Mouse (Mus musculus) liver, adult 10 weeks (tissue): ENCODE data around the gene Spaca9. TPM values are rescaled to one million over a fixed set of nuclear protein-coding genes. Genes with fewer than 3 reads are reported as not detected.

Experiments used
- polyA plus RNA-seq: library from polyadenylated mRNA; stranded (reverse); fragments of 350-450 nt; fragmentation: Illumina TruSeq; extraction: RNeasy Lipid Tissue Mini Kit (QIAGEN cat#74804); gene quantifications from one replicate; pipeline ENCODE4 v1.2.3, GENCODE M21; 2014; ENCODE audit warnings: low read depth, low replicate concordance

The Spaca9 gene
- not detected for polyA plus RNA-seq

GRCm38 (mm10) chr2:28699361-28700335 lies at the start of gene Spaca9, which contains the start of gene Ak8:
Gene Spaca9, minus strand, starts transcription at chr2:28699727.
Gene Ak8, plus strand, starts transcription at chr2:28700164.

Other genes with a start within 250 kb of the Spaca9 start
- not detected for gene 1700007K13Rik, start 233.4 kb downstream of the Spaca9 start, polyA plus RNA-seq
- gene Mrps2, start 231.7 kb downstream of the Spaca9 start, polyA plus RNA-seq = 51.8 TPM
- not detected for gene Gbgt1, start 202.8 kb downstream of the Spaca9 start, polyA plus RNA-seq
- gene Gm10134, start 193.6 kb downstream of the Spaca9 start, polyA plus RNA-seq = not detected
- 0.61 TPM for gene Ralgds, start 186.6 kb downstream of the Spaca9 start, polyA plus RNA-seq
- gene Cel, start 136.3 kb downstream of the Spaca9 start, polyA plus RNA-seq = not detected
- 1.2 TPM for gene Gtf3c5, start 116.0 kb downstream of the Spaca9 start, polyA plus RNA-seq
- not detected for gene Gfi1b, start 77.7 kb downstream of the Spaca9 start, polyA plus RNA-seq
- 6.1 TPM for gene Tsc1, start 58.5 kb downstream of the Spaca9 start, polyA plus RNA-seq
- gene Ak8, start 437 bp upstream of the Spaca9 start, polyA plus RNA-seq = not detected
- 8.1 TPM for gene Gtf3c4, start 140.6 kb upstream of the Spaca9 start, polyA plus RNA-seq
- gene Ddx31, start 140.7 kb upstream of the Spaca9 start, polyA plus RNA-seq = 3.6 TPM
- gene Barhl1, start 216.9 kb upstream of the Spaca9 start, polyA plus RNA-seq = not detected